Mouse (Mus musculus): ENCODE measurements around the gene Dync1i2.

DNA sequence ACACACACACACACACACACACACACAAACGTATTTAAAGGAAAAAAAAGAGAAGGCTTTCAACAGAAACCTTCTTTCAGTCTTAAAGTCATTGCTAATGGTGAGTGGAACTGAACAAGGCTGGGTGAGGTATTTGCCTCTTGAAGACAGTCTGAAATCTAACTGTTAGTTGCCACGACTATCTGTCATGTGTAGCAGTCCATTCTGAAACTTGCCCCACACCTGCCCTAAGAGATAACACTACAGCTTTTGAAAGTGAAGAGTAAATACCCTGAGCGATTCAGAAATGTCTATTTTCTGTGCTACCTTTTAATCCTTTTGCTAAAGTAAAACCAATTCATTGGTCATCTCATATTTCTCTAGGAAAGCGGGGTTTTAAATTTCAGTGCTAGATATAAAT lies 23.9 kb downstream of the Dync1i2 start:
- TF ChIP-seq MYOD1 (IDR thresholded peaks at IDR 0.05; ENCODE audit: control insufficient read depth in 1 of 3, insufficient read length in 2 of 3, low read depth in 2 of 3) (no peak), CEBPB (IDR thresholded peaks at IDR 0.05; ENCODE audit: insufficient read depth, poor library complexity, severe bottlenecking) (no peak), MAX (IDR thresholded peaks at IDR 0.05; ENCODE audit: low read depth) (no peak), E2F4 (IDR thresholded peaks at IDR 0.05; ENCODE audit: insufficient read depth) (no peak), POLR2A (IDR thresholded peaks at IDR 0.05; ENCODE audit: insufficient read length, low read depth) (no peak), POLR2AphosphoS2 (IDR thresholded peaks at IDR 0.05; ENCODE audit: insufficient read length, low read depth) (no peak), USF1 (IDR thresholded peaks at IDR 0.05; ENCODE audit: low read depth) (no peak), TCF3 (IDR thresholded peaks at IDR 0.05; ENCODE audit: insufficient read length, low read depth) (no peak), TCF12 (IDR thresholded peaks at IDR 0.05; ENCODE audit: insufficient read depth, poor library complexity, severe bottlenecking) (no peak), SRF (IDR thresholded peaks at IDR 0.05; ENCODE audit: control insufficient read depth, insufficient read length, low read depth) (no peak), MYOG (IDR thresholded peaks at IDR 0.05; ENCODE audit: control insufficient read depth in 1 of 3, insufficient read depth in 1 of 3, insufficient read length in 2 of 3, low read depth in 2 of 3) (no peak)

All from myocyte (in vitro differentiated cells).